In the genomic region with DNA sequence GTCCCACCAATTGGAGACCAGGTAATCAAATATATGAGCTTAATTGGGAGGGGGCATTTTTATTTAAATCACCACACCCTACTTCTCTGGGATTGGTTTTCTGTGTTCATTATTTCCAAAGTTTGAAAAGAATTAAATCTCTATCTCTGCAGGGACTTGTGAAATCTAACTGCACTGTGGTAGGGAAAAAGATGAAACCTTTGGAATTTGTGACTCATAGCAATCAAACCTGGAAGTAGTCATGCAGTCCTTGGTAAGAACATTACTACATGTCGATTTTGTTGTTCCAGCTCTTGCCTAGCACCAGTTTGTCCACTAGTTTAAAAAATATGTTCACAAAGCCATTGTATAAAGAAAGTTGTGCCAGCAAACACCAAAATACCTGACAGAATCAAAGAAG, we compare ENCODE assay signal across 28 mouse cellular contexts. TPM values are rescaled to one million over a fixed set of nuclear protein-coding genes. Genes with fewer than 3 reads are reported as not detected.
DNase-seq lines count a peak whose midpoint lies in the region; ATAC-seq and TF ChIP-seq lines count a peak whose summit lies in the region.
"Had no signal": no experiment of that assay in that cellular context is flagged by ENCODE, and none has a peak within 500 bp of the region (broad histone marks: within the 10 kb centered on the region; RNA-seq: fewer than 3 reads in every experiment).

No protein-coding gene starts in this region.

- no peaks in the 10 kb centered on the region for H3K27me3 ChIP-seq in heart, embryonic 13.5 days (replicated peaks)
- H3K27me3 ChIP-seq in C2C12 (ENCODE audit: control insufficient read depth, insufficient read depth, insufficient read length) = no peaks in the 10 kb centered on the region
- no peaks in the 10 kb centered on the region for H3K27me3 ChIP-seq in limb, embryonic 14.5 days (ENCODE audit: control insufficient read depth, insufficient read depth, low read length)
- H3K27me3 ChIP-seq: CH12.LX; embryonic facial prominence, embryonic 13.5 days; forebrain, embryonic 13.5 days; hindbrain, embryonic 12.5 days; hindbrain, embryonic 15.5 days had no signal

- H3K4me2 ChIP-seq in heart, embryonic 13.5 days = no peak overlapping the region
- H3K4me2 ChIP-seq in limb, embryonic 14.5 days (replicated peaks; ENCODE audit: low read depth, low read length, severe bottlenecking) = no peak overlapping the region
- H3K4me2 ChIP-seq: embryonic facial prominence, embryonic 13.5 days; forebrain, embryonic 13.5 days; hindbrain, embryonic 12.5 days; hindbrain, embryonic 15.5 days had no signal

- no peak for DNase-seq in heart, postnatal 14 days
- DNase-seq in limb, embryonic 14.5 days (ENCODE audit: low spot score) = no peak
- DNase-seq in skeletal muscle tissue, adult 2 months (ENCODE audit: low read depth, low spot score) = peak; percentile 25
- no peak for DNase-seq in testis, postnatal 14 days (ENCODE audit: low spot score)
- DNase-seq in urinary bladder, adult 18-20 months (ENCODE audit: low spot score in 2 of 2) = no peak
- DNase-seq: adrenal gland, adult 8-10 months; adrenal gland, postnatal 25 days; cerebellum, adult 11-12 months; cerebellum, adult 8-10 months; cerebellum, postnatal 10 days; cerebellum, postnatal 36 days; embryo, embryonic 11 days; gastrocnemius, postnatal 25 days; heart, adult 2 months; heart, postnatal 36 days had no signal

- H3K79me3 ChIP-seq in C2C12 (ENCODE audit: low read depth) = no peaks in the 10 kb centered on the region

- no peak overlapping the region for H3K4me3 ChIP-seq in heart, embryonic 13.5 days
- no peak overlapping the region for H3K4me3 ChIP-seq in C2C12 (ENCODE audit: insufficient read depth, poor library complexity, severe bottlenecking)
- H3K4me3 ChIP-seq in limb, embryonic 14.5 days (replicated peaks; ENCODE audit: low read length) = no peak overlapping the region
- H3K4me3 ChIP-seq: embryonic facial prominence, embryonic 10.5 days; embryonic facial prominence, embryonic 13.5 days; forebrain, embryonic 10.5 days; forebrain, embryonic 13.5 days; heart, adult 2 months; heart, embryonic 10.5 days; hindbrain, embryonic 12.5 days; hindbrain, embryonic 15.5 days had no signal

- H3K27ac ChIP-seq in heart, embryonic 13.5 days (replicated peaks) = 0 out of 2 replicates have a peak overlapping the region, but pooled peaks have one; percentile 61
- H3K27ac ChIP-seq in limb, embryonic 14.5 days (replicated peaks; ENCODE audit: low read depth, low read length) = peak overlapping the region; percentile 73
- H3K27ac ChIP-seq: embryonic facial prominence, embryonic 10.5 days; embryonic facial prominence, embryonic 13.5 days; forebrain, embryonic 10.5 days; forebrain, embryonic 13.5 days; heart, adult 2 months; heart, embryonic 10.5 days; hindbrain, embryonic 12.5 days; hindbrain, embryonic 15.5 days had no signal

- whole genome bisulfite sequencing in heart, embryonic 13.5 days = 75% methylated on average over 1 of the region's 1 CpGs
- 88% methylated on average over 1 of the region's 1 CpGs for WGBS in limb, embryonic 14.5 days

- no peak overlapping the region for H3K9ac ChIP-seq in heart, embryonic 13.5 days
- no peak overlapping the region for H3K9ac ChIP-seq in limb, embryonic 14.5 days (ENCODE audit: low read depth, low read length, severe bottlenecking)
- H3K9ac ChIP-seq: embryonic facial prominence, embryonic 13.5 days; forebrain, embryonic 13.5 days; hindbrain, embryonic 12.5 days; hindbrain, embryonic 15.5 days had no signal

- H3ac ChIP-seq in C2C12 (ENCODE audit: control insufficient read depth, insufficient read length, low read depth) = no peak overlapping the region

- 0 out of 2 replicates have a peak, but pooled peaks cover 5% of the 10 kb centered on the region for H3K9me3 ChIP-seq in heart, embryonic 13.5 days
- H3K9me3 ChIP-seq in limb, embryonic 14.5 days (ENCODE audit: control insufficient read depth, low read length) = no peaks in the 10 kb centered on the region
- H3K9me3 ChIP-seq: embryonic facial prominence, embryonic 10.5 days; embryonic facial prominence, embryonic 13.5 days; forebrain, embryonic 10.5 days; forebrain, embryonic 13.5 days; G1E; heart, embryonic 10.5 days; hindbrain, embryonic 12.5 days; hindbrain, embryonic 15.5 days had no signal

- no peak for TF ChIP-seq POLR2A in limb, embryonic 14.5 days (IDR thresholded peaks at IDR 0.05; ENCODE audit: borderline replicate concordance, extremely low read depth, insufficient read depth, insufficient read length)

- TF ChIP-seq CTCF in C2C12 (IDR thresholded peaks at IDR 0.05; ENCODE audit: control insufficient read depth, insufficient read depth, insufficient read length) = no peak

- H3K4me1 ChIP-seq in heart, embryonic 13.5 days = peaks cover 14% of the 10 kb centered on the region
- H3K4me1 ChIP-seq in limb, embryonic 14.5 days (ENCODE audit: control insufficient read depth, insufficient read depth, low read length) = peaks cover 33% of the 10 kb centered on the region
- H3K4me1 ChIP-seq: embryonic facial prominence, embryonic 10.5 days; forebrain, embryonic 10.5 days; forebrain, embryonic 13.5 days; heart, embryonic 10.5 days; hindbrain, embryonic 12.5 days; hindbrain, embryonic 15.5 days had no signal

- no peak for ATAC-seq in heart, embryonic 13.5 days (ENCODE audit: extremely low read depth, insufficient number of reproducible peaks, low FRiP score, low TSS enrichment)
- no peak for ATAC-seq in limb, embryonic 14.5 days (ENCODE audit: low FRiP score, low read depth)
- ATAC-seq: forebrain, embryonic 13.5 days; forebrain, embryonic 16.5 days; intestine, postnatal 0 days had no signal

- no peaks in the 10 kb centered on the region for H3K36me3 ChIP-seq in heart, embryonic 13.5 days
- no peaks in the 10 kb centered on the region for H3K36me3 ChIP-seq in C2C12 (ENCODE audit: control insufficient read depth, insufficient read depth)
- no peaks in the 10 kb centered on the region for H3K36me3 ChIP-seq in limb, embryonic 14.5 days (ENCODE audit: control insufficient read depth, insufficient read depth, low read length)
- H3K36me3 ChIP-seq: embryonic facial prominence, embryonic 10.5 days; embryonic facial prominence, embryonic 13.5 days; forebrain, embryonic 10.5 days; G1E; heart, embryonic 10.5 days; hindbrain, embryonic 12.5 days; hindbrain, embryonic 15.5 days had no signal

- intact Hi-C loops in heart, postnatal 14 days (cut with DNase I) = no loop called here

- H3K79me2 ChIP-seq in C2C12 (ENCODE audit: control insufficient read depth, insufficient read depth) = no peaks in the 10 kb centered on the region

TF ChIP-seq in C2C12, 6 proteins besides CTCF, POLR2A, EP300 and RAD21:
- TF ChIP-seq MAX (IDR thresholded peaks at IDR 0.05) (no peak), MYOD1 (IDR thresholded peaks at IDR 0.05; ENCODE audit: control insufficient read depth, insufficient read length, low read depth) (no peak), CEBPB (IDR thresholded peaks at IDR 0.05; ENCODE audit: low read depth) (peak; percentile 68), FOSL1 (IDR thresholded peaks at IDR 0.05; ENCODE audit: insufficient read depth, low read length, poor library complexity, severe bottlenecking) (peak; percentile 2)

RNA-seq across cellular contexts. Expression of a gene that starts 54.5 kb away (rescaled TPM):
- 36.5 and 36.8 TPM in 2 replicates for polyA plus RNA-seq in heart, embryonic 13.5 days (2015; fragmentation: Nextera tagmentation; extraction: Ambion mirVana)
- total RNA-seq in heart, postnatal 14 days (2021) = 10 to 100 TPM; 18.9 to 23.6 TPM
- polyA plus RNA-seq in C2C12 (2012; fragmentation: generic; extraction: Trizol) = 84.9 TPM
- 46.8 and 60.0 TPM in 2 replicates for polyA plus RNA-seq in limb, embryonic 14.5 days (2012; rRNA removed)
- 67.0 and 70.2 TPM in 2 replicates for polyA plus RNA-seq in limb, embryonic 14.5 days (2014; fragmentation: Nextera tagmentation; extraction: Ambion mirVana)
